Mouse (Mus musculus) erythroblast, embryonic 14.5 days (primary cell): ENCODE results near the gene Irf3.

Experiments used
- GATA1 ChIP-seq: IDR thresholded peaks from 2 replicates; pipeline ENCODE4 v1.6.1; 2012; ENCODE audit warnings: low read length, inconsistent platforms, mixed read lengths
- TAL1 ChIP-seq: IDR thresholded peaks from 3 replicates; pipeline ENCODE4 v1.6.1; 2012; ENCODE audit warnings: low read length, inconsistent platforms, mixed read lengths

- TF ChIP-seq TAL1 (no peak), GATA1 (no peak)
These were observed 30.9 kb downstream of the Irf3 start for GRCm38 (mm10) chr7:45028351-45028750.
